Mouse (Mus musculus) intestine, embryonic 16.5 days (tissue): ENCODE measurements around the gene Gm20388. TPM values are rescaled to one million over a fixed set of nuclear protein-coding genes. Genes with fewer than 3 reads are reported as not detected.

Experiments used
- ATAC-seq: fragments of 200-750 bp; cut with Nextera tagmentation; 2 replicates; pipeline ENCODE4 v1.8.0; 2017; ENCODE audit warnings: moderate TSS enrichment, moderate library complexity
- H3K27ac ChIP-seq: fragments of 300-500 bp; sonication (generic); 2 replicates; pipeline ENCODE4 v1.5.1; 2014; ENCODE audit warnings: mild to moderate bottlenecking, low read length
- H3K27me3 ChIP-seq: fragments of 300-500 bp; sonication (generic); replicated peaks from 2 replicates; pipeline ENCODE4 v1.6.1; 2014; ENCODE audit warnings: low read length, control low read depth, mixed read lengths; ENCODE audit not compliant: control insufficient read depth, insufficient read depth
- H3K36me3 ChIP-seq: fragments of 300-500 bp; sonication (generic); 2 replicates; pipeline ENCODE4 v1.6.1; 2014; ENCODE audit warnings: low read length, control low read depth; ENCODE audit not compliant: control insufficient read depth, insufficient read depth
- H3K4me1 ChIP-seq: fragments of 300-500 bp; sonication (generic); 2 replicates; pipeline ENCODE4 v1.6.1; 2014; ENCODE audit warnings: low read length, control low read depth, mixed read lengths; ENCODE audit not compliant: control insufficient read depth, insufficient read depth
- H3K4me2 ChIP-seq: fragments of 300-500 bp; sonication (generic); 2 replicates; pipeline ENCODE4 v1.6.1; 2014; ENCODE audit warnings: low read depth, low read length, control low read depth
- H3K4me3 ChIP-seq: fragments of 300-500 bp; sonication (generic); 2 replicates; pipeline ENCODE4 v1.5.1; 2014; ENCODE audit warnings: mild to moderate bottlenecking, low read length
- H3K9ac ChIP-seq: fragments of 300-500 bp; sonication (generic); 2 replicates; pipeline ENCODE4 v1.6.1; 2014; ENCODE audit warnings: low read depth, low read length
- H3K9me3 ChIP-seq: fragments of 300-500 bp; sonication (generic); 2 replicates; pipeline ENCODE4 v1.6.1; 2016; ENCODE audit warnings: low read length, control low read depth; ENCODE audit not compliant: control insufficient read depth
- WGBS: fragments of 180-500 bp; shearing (Covaris S2); extraction: QIAGEN DNeasy Blood & Tissue Kit; methylation state at CpG from one replicate; pipeline ENCODE4 v1.1.7; 2014; 5-methylcytosine and 5-hydroxymethylcytosine counted together
- polyA plus RNA-seq: library from polyadenylated mRNA; unstranded; fragments of >200 nt; fragmentation: Nextera tagmentation; extraction: Ambion mirVana; gene quantifications from 2 replicates; pipeline ENCODE4 v1.2.1, GENCODE M21; 2015

Gene Gm20388
- polyA plus RNA-seq, 1 experiment from 2014 or later = 5.8 TPM

GRCm38 (mm10) chr8:121769095-121769494 lies 1858.5 kb downstream of the Gm20388 start:
- no peak overlapping the region for H3K4me2 ChIP-seq
- ATAC-seq = no peak
- H3K9me3 ChIP-seq = no peaks in the 10 kb centered on the region
- no peak overlapping the region for H3K4me3 ChIP-seq
- no peaks in the 10 kb centered on the region for H3K4me1 ChIP-seq
- 61% methylated on average over 3 of the region's 3 CpGs for WGBS
- H3K9ac ChIP-seq = no peak overlapping the region
- H3K27me3 ChIP-seq = no peaks in the 10 kb centered on the region
- H3K27ac ChIP-seq = no peak overlapping the region
- no peaks in the 10 kb centered on the region for H3K36me3 ChIP-seq

- Histone ChIP-seq H3K36me3 (no peaks in the 10 kb centered on the region), H3K4me1 (no peaks in the 10 kb centered on the region), H3K4me3 (no peak overlapping the region), H3K9ac (no peak overlapping the region), H3K9me3 (no peaks in the 10 kb centered on the region), H3K27ac (no peak overlapping the region), H3K4me2 (no peak overlapping the region), H3K27me3 (no peaks in the 10 kb centered on the region)
- WGBS = 93% methylated on average over 2 of the region's 2 CpGs
- no peak for ATAC-seq
Observed at GRCm38 (mm10) chr8:121769621-121770020, 1859.0 kb downstream of the Gm20388 start.

- no peak overlapping the region for H3K4me2 ChIP-seq
- H3K9ac ChIP-seq = no peak overlapping the region
- no peaks in the 10 kb centered on the region for H3K4me1 ChIP-seq
- H3K27ac ChIP-seq = no peak overlapping the region
- H3K27me3 ChIP-seq = no peaks in the 10 kb centered on the region
- no peaks in the 10 kb centered on the region for H3K9me3 ChIP-seq
- no peaks in the 10 kb centered on the region for H3K36me3 ChIP-seq
- 32% methylated on average over 19 of the region's 19 CpGs for WGBS
- no peak for ATAC-seq
- no peak overlapping the region for H3K4me3 ChIP-seq
Observed at GRCm38 (mm10) chr8:121770845-121771752, 1860.5 kb downstream of the Gm20388 start.

- no peak for ATAC-seq
- H3K36me3 ChIP-seq = no peaks in the 10 kb centered on the region
- H3K9me3 ChIP-seq = no peaks in the 10 kb centered on the region
- no peaks in the 10 kb centered on the region for H3K27me3 ChIP-seq
- H3K4me1 ChIP-seq = peaks cover 2% of the 10 kb centered on the region; the same call in 1 of the 2 replicates
- H3K27ac ChIP-seq = no peak overlapping the region
- H3K9ac ChIP-seq = no peak overlapping the region
- H3K4me3 ChIP-seq = no peak overlapping the region
- H3K4me2 ChIP-seq = no peak overlapping the region
- 88% methylated on average over 12 of the region's 12 CpGs for WGBS
Observed at GRCm38 (mm10) chr8:121773876-121774275, 1863.2 kb downstream of the Gm20388 start.

- Histone ChIP-seq H3K27ac (no peak overlapping the region), H3K36me3 (no peaks in the 10 kb centered on the region), H3K9ac (no peak overlapping the region), H3K4me1 (peaks cover 2% of the 10 kb centered on the region; the same call in 1 of the 2 replicates), H3K9me3 (no peaks in the 10 kb centered on the region), H3K27me3 (no peaks in the 10 kb centered on the region), H3K4me3 (no peak overlapping the region), H3K4me2 (no peak overlapping the region)
- ATAC-seq = no peak
- 64% methylated on average over 5 of the region's 5 CpGs for WGBS
Observed at GRCm38 (mm10) chr8:121782493-121782892, 1871.9 kb downstream of the Gm20388 start.

- H3K9me3 ChIP-seq = no peaks in the 10 kb centered on the region
- H3K36me3 ChIP-seq = no peaks in the 10 kb centered on the region
- no peak overlapping the region for H3K27ac ChIP-seq
- H3K4me1 ChIP-seq = no peaks in the 10 kb centered on the region
- ATAC-seq = no peak
- WGBS = 50% methylated on average over 10 of the region's 10 CpGs
- no peak overlapping the region for H3K9ac ChIP-seq
- H3K4me3 ChIP-seq = no peak overlapping the region
- H3K27me3 ChIP-seq = no peaks in the 10 kb centered on the region
- H3K4me2 ChIP-seq = no peak overlapping the region
Observed at GRCm38 (mm10) chr8:121786542-121786941, 1875.9 kb downstream of the Gm20388 start.

- ATAC-seq = no peak
- Histone ChIP-seq H3K36me3 (no peaks in the 10 kb centered on the region), H3K4me2 (no peak overlapping the region), H3K27ac (no peak overlapping the region), H3K9me3 (no peaks in the 10 kb centered on the region), H3K4me3 (no peak overlapping the region), H3K4me1 (no peaks in the 10 kb centered on the region), H3K27me3 (no peaks in the 10 kb centered on the region), H3K9ac (no peak overlapping the region)
- WGBS = 84% methylated on average over 8 of the region's 8 CpGs
Observed at GRCm38 (mm10) chr8:121788786-121789185, 1878.1 kb downstream of the Gm20388 start.

GRCm38 (mm10) chr8:121792159-121792558 lies 1881.5 kb downstream of the Gm20388 start:
- Histone ChIP-seq H3K4me3 (no peak overlapping the region), H3K9me3 (no peaks in the 10 kb centered on the region), H3K27ac (no peak overlapping the region), H3K4me1 (no peaks in the 10 kb centered on the region), H3K9ac (no peak overlapping the region), H3K27me3 (no peaks in the 10 kb centered on the region), H3K4me2 (no peak overlapping the region), H3K36me3 (0 out of 2 replicates have a peak, but pooled peaks cover 4% of the 10 kb centered on the region)
- 56% methylated on average over 7 of the region's 7 CpGs for WGBS
- no peak for ATAC-seq

- Histone ChIP-seq H3K9ac (no peak overlapping the region), H3K36me3 (0 out of 2 replicates have a peak, but pooled peaks cover 7% of the 10 kb centered on the region), H3K27me3 (no peaks in the 10 kb centered on the region), H3K4me3 (no peak overlapping the region), H3K4me1 (no peaks in the 10 kb centered on the region), H3K27ac (0 out of 2 replicates have a peak overlapping the region, but pooled peaks have one; percentile 12), H3K9me3 (no peaks in the 10 kb centered on the region), H3K4me2 (no peak overlapping the region)
- no peak for ATAC-seq
- 56% methylated on average over 4 of the region's 4 CpGs for WGBS
Observed at GRCm38 (mm10) chr8:121792627-121793026, 1882.0 kb downstream of the Gm20388 start.
